Mouse (Mus musculus): ENCODE results near the gene Dnajb6. TPM values are rescaled to one million over a fixed set of nuclear protein-coding genes. Genes with fewer than 3 reads are reported as not detected.

Dnajb6 gene
- polyA plus RNA-seq, 1 experiment from 2014 or later = 144 TPM

- H3K4me1 ChIP-seq (replicated peaks; ENCODE audit: control insufficient read depth, insufficient read depth) = no peaks in the 10 kb centered on the region; the same call in 1 of the 2 replicates
- WGBS = 63% methylated on average over 4 of the region's 4 CpGs
- no peak overlapping the region for H3K9ac ChIP-seq (ENCODE audit: low read length)
- no peak overlapping the region for H3K4me2 ChIP-seq (replicated peaks; ENCODE audit: low read depth)
- ATAC-seq (ENCODE audit: low FRiP score, low TSS enrichment) (no peak), DNase-seq (ENCODE audit: low spot score) (no peak)
- no peaks in the 10 kb centered on the region for H3K9me3 ChIP-seq (ENCODE audit: control insufficient read depth, low read length)
- TF ChIP-seq EP300 (optimal IDR thresholded peaks at IDR 0.05) = no peak
- TF ChIP-seq CTCF (IDR thresholded peaks at IDR 0.05; ENCODE audit: low read depth) = no peak
- no peak overlapping the region for H3K4me3 ChIP-seq (ENCODE audit: low read depth, low read length)
- H3K27me3 ChIP-seq (ENCODE audit: control insufficient read depth, insufficient read depth, low read length) = no peaks in the 10 kb centered on the region
- H3K27ac ChIP-seq (replicated peaks) = no peak overlapping the region
- H3K36me3 ChIP-seq (ENCODE audit: control insufficient read depth, insufficient read depth, low read length) = no peaks in the 10 kb centered on the region
Observed at GRCm38 (mm10) chr5:29741093-29741492, 5.6 kb downstream of the Dnajb6 start.

GRCm38 (mm10) chr5:29747661-29748060, 12.2 kb downstream of the Dnajb6 start:
- 94% methylated on average over 2 of the region's 2 CpGs for WGBS
- DNase-seq (ENCODE audit: low spot score) = no peak
- no peak for ATAC-seq (ENCODE audit: low FRiP score, low TSS enrichment)

GRCm38 (mm10) chr5:29751306-29751705, 15.8 kb downstream of the Dnajb6 start:
- no peak overlapping the region for H3K4me3 ChIP-seq (ENCODE audit: low read depth, low read length)
- no peak overlapping the region for H3K4me2 ChIP-seq (replicated peaks; ENCODE audit: low read depth)
- TF ChIP-seq CTCF (IDR thresholded peaks at IDR 0.05; ENCODE audit: low read depth) (no peak), EP300 (optimal IDR thresholded peaks at IDR 0.05) (no peak)
- H3K27me3 ChIP-seq (ENCODE audit: control insufficient read depth, insufficient read depth, low read length) = no peaks in the 10 kb centered on the region
- H3K36me3 ChIP-seq (ENCODE audit: control insufficient read depth, insufficient read depth, low read length) = peaks cover 17% of the 10 kb centered on the region
- no peaks in the 10 kb centered on the region for H3K4me1 ChIP-seq (replicated peaks; ENCODE audit: control insufficient read depth, insufficient read depth)
- DNase-seq (ENCODE audit: low spot score) (no peak), ATAC-seq (ENCODE audit: low FRiP score, low TSS enrichment) (no peak)
- H3K27ac ChIP-seq (replicated peaks) = no peak overlapping the region
- no peaks in the 10 kb centered on the region for H3K9me3 ChIP-seq (ENCODE audit: control insufficient read depth, low read length)
- H3K9ac ChIP-seq (ENCODE audit: low read length) = no peak overlapping the region

More at GRCm38 (mm10) chr5:29747661-29748060, 12.2 kb downstream of the Dnajb6 start:
- H3K9me3 ChIP-seq (ENCODE audit: control insufficient read depth, low read length) = no peaks in the 10 kb centered on the region
- no peaks in the 10 kb centered on the region for H3K27me3 ChIP-seq (ENCODE audit: control insufficient read depth, insufficient read depth, low read length)
- no peak overlapping the region for H3K4me2 ChIP-seq (replicated peaks; ENCODE audit: low read depth)
- TF ChIP-seq CTCF (IDR thresholded peaks at IDR 0.05; ENCODE audit: low read depth) (no peak), EP300 (optimal IDR thresholded peaks at IDR 0.05) (no peak)
- H3K4me1 ChIP-seq (replicated peaks; ENCODE audit: control insufficient read depth, insufficient read depth) = no peaks in the 10 kb centered on the region; the same call in 1 of the 2 replicates
- no peak overlapping the region for H3K9ac ChIP-seq (ENCODE audit: low read length)
- H3K4me3 ChIP-seq (ENCODE audit: low read depth, low read length) = no peak overlapping the region
- no peak overlapping the region for H3K27ac ChIP-seq (replicated peaks)
- peaks cover 12% of the 10 kb centered on the region for H3K36me3 ChIP-seq (ENCODE audit: control insufficient read depth, insufficient read depth, low read length)

GRCm38 (mm10) chr5:29752894-29753293, 17.4 kb downstream of the Dnajb6 start:
- no peak overlapping the region for H3K27ac ChIP-seq (replicated peaks)
- ATAC-seq (ENCODE audit: low FRiP score, low TSS enrichment) (no peak), DNase-seq (ENCODE audit: low spot score) (no peak)
- TF ChIP-seq CTCF (IDR thresholded peaks at IDR 0.05; ENCODE audit: low read depth) (no peak), EP300 (optimal IDR thresholded peaks at IDR 0.05) (no peak)
- H3K4me2 ChIP-seq (replicated peaks; ENCODE audit: low read depth) = no peak overlapping the region
- H3K9me3 ChIP-seq (ENCODE audit: control insufficient read depth, low read length) = no peaks in the 10 kb centered on the region
- H3K27me3 ChIP-seq (ENCODE audit: control insufficient read depth, insufficient read depth, low read length) = no peaks in the 10 kb centered on the region
- no peak overlapping the region for H3K4me3 ChIP-seq (ENCODE audit: low read depth, low read length)
- H3K9ac ChIP-seq (ENCODE audit: low read length) = no peak overlapping the region
- no peaks in the 10 kb centered on the region for H3K4me1 ChIP-seq (replicated peaks; ENCODE audit: control insufficient read depth, insufficient read depth)
- H3K36me3 ChIP-seq (ENCODE audit: control insufficient read depth, insufficient read depth, low read length) = peaks cover 27% of the 10 kb centered on the region

- no peaks in the 10 kb centered on the region for H3K9me3 ChIP-seq (ENCODE audit: control insufficient read depth, low read length)
- no peak overlapping the region for H3K9ac ChIP-seq (ENCODE audit: low read length)
- ATAC-seq (ENCODE audit: low FRiP score, low TSS enrichment) (no peak), DNase-seq (ENCODE audit: low spot score) (no peak)
- H3K27ac ChIP-seq (replicated peaks) = no peak overlapping the region
- TF ChIP-seq EP300 (optimal IDR thresholded peaks at IDR 0.05) (no peak), CTCF (IDR thresholded peaks at IDR 0.05; ENCODE audit: low read depth) (no peak)
- peaks cover 18% of the 10 kb centered on the region for H3K36me3 ChIP-seq (ENCODE audit: control insufficient read depth, insufficient read depth, low read length)
- no peak overlapping the region for H3K4me3 ChIP-seq (ENCODE audit: low read depth, low read length)
- H3K4me2 ChIP-seq (replicated peaks; ENCODE audit: low read depth) = no peak overlapping the region
- WGBS = 74% methylated on average over 5 of the region's 5 CpGs
- no peaks in the 10 kb centered on the region for H3K27me3 ChIP-seq (ENCODE audit: control insufficient read depth, insufficient read depth, low read length)
- no peaks in the 10 kb centered on the region for H3K4me1 ChIP-seq (replicated peaks; ENCODE audit: control insufficient read depth, insufficient read depth)
Observed at GRCm38 (mm10) chr5:29759318-29759717, 23.8 kb downstream of the Dnajb6 start.

GRCm38 (mm10) chr5:29770935-29771334, 35.4 kb downstream of the Dnajb6 start:
- ATAC-seq (ENCODE audit: low FRiP score, low TSS enrichment) (no peak), DNase-seq (ENCODE audit: low spot score) (peak; percentile 22)
- Histone ChIP-seq H3K9me3 (ENCODE audit: control insufficient read depth, low read length) (no peaks in the 10 kb centered on the region), H3K4me3 (ENCODE audit: low read depth, low read length) (no peak overlapping the region), H3K27ac (replicated peaks) (no peak overlapping the region), H3K36me3 (ENCODE audit: control insufficient read depth, insufficient read depth, low read length) (0 out of 2 replicates have a peak, but pooled peaks cover 7% of the 10 kb centered on the region), H3K27me3 (ENCODE audit: control insufficient read depth, insufficient read depth, low read length) (no peaks in the 10 kb centered on the region), H3K4me1 (replicated peaks; ENCODE audit: control insufficient read depth, insufficient read depth) (no peaks in the 10 kb centered on the region), H3K4me2 (replicated peaks; ENCODE audit: low read depth) (no peak overlapping the region), H3K9ac (ENCODE audit: low read length) (no peak overlapping the region)
- WGBS = 93% methylated on average over 1 of the region's 1 CpGs
- TF ChIP-seq CTCF (IDR thresholded peaks at IDR 0.05; ENCODE audit: low read depth) (peak; percentile 64), EP300 (optimal IDR thresholded peaks at IDR 0.05) (no peak)

Measured in stomach, postnatal 0 days (tissue).